Mouse (Mus musculus) monocyte, adult 5-6 weeks (primary cell): ENCODE measurements at regions not wholly inside any gene's neighbourhood (a gene's known extent, or its start where the extent isn't known, plus 50 kb on each side); places are given as distances from the start of the nearest gene placed in this dataset.

Experiments used
- ATAC-seq: fragments of 153-309, 156-312 bp; replicated peaks from 2 replicates; pipeline ENCODE4 v1.8.0; 2017; ENCODE audit warnings: mild to moderate bottlenecking; ENCODE audit not compliant: low TSS enrichment, insufficient number of reproducible peaks, severe bottlenecking, poor library complexity, low FRiP score

DNA sequence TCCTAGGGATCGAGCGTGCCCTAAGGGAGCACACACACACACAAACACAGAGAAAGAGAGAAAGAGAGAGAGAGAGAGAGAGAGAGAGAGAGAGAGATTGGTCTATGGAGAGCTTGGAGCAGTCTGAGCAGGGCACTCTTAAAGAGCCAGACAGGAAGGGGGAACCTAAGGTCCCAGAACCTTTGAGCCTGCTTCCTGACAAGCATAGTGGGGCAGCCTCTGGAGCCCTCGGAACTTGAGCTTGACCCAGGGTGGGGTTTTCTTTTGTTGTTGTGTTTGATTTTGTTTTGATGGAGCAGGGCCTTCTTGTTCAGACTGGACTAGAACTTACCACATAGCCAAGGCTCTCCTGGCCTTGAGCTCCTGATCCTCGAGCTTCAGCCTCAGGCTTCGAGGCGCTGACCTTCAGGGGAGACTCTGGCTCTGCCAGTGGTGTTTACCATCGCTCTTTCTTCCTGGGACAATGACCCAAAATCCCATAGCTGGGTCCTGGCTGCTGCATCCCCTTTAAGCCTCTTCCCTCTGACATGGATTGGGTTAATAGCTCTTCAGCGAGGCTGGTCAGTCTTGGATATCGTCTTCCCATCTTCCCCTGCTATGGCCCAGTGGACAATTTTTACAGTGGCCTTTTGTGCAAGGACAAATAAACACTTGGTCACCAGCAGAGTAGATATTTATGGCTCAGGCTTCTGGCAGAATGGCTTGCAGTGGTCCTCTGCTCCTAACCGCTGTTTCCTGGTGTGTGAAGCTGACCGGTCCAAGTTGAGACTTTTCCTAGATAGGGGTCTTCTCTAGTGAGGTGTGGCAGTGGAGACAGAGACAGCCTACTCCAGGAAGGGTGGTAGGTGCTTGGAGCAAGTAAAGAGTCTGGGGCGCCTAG, 110.1 kb upstream of the Haao start:
- no peak for ATAC-seq

DNA sequence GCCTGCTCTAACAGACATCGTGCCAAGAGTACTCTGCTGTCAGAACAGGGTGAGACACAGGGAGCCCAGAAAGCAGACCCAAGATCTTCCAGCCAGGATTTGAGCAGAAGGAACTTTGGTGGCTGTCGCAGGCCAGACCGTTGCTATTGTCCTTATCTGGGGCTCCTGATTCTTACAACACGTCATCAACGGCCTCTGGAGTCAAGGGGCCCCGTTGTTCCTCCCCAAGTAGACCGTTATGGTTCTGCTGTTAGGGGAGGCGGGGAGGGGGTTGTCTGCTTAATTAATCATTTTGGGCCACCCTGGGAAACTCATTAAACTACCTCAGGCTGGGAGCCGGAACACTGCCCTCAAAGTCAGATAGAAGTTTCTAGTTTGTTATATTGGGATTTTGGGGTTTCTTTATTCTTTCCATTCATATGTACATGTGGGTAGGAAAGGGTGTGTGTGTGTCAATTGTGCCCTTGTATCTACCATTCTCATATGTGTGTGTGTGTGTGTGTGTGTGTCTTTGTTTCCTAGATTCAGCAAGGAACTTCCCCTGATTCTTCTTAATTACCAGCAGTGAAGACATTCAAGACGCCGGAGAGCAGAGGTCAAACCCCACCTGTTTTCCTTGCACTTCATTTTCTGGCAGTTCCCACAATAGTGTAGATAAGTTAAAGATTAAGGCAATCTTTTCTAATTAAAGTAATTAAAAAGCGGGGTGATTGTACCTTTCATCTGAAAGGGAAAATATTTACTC, 109.2 kb upstream of the Haao start:
- no peak for ATAC-seq

DNA sequence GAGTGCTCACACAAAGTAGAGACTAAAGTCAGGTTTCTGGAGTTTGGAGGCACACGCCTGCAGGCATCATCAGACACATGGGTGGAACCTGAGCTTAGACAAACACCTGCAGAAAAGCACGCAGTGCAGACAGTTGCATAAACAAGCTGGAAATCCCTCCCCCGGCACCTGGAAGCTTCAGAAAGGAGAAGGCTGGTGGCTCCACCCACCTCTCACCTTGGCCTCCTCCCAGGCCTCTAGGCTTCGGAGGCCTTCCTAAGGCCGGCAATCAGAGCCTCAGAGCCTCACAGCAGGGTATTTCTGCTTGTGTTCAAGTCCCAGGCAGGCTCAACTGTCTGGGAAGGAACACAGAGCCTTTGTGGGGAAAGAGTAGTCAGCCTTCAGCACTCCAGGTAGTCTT, 108.2 kb upstream of the Haao start:
- no peak for ATAC-seq

DNA sequence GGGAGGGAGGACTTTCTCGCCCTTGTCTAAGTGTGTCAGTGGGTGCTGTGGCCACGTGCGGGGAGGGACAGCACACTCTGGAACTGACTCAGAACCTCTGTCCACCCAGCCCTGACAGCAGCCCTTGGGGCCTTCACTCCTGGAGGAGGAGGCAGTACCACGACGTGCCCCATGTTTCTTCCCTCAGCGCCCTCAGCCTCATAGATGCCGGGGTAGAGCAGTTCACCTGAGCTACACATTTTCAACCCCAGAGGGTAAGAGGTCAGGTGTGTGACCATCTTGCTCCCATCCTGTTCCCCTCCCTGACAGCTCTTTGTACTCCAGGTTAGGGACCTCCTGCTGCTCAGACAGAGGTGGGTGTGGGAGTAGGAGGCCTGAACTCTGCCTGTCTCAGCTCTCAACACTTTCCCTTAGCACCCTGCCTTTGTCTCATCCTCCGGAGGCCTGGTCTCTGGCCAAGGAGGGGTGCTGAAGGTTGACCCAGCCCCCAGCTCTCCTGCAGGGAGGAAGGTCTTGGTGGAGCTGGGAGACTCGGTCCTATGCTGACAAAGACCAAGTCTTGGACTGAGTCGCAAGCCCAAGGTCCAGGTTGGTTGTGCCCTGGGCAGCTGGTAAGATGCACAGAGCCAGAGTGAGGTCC, 107.4 kb upstream of the Haao start:
- ATAC-seq = no peak

DNA sequence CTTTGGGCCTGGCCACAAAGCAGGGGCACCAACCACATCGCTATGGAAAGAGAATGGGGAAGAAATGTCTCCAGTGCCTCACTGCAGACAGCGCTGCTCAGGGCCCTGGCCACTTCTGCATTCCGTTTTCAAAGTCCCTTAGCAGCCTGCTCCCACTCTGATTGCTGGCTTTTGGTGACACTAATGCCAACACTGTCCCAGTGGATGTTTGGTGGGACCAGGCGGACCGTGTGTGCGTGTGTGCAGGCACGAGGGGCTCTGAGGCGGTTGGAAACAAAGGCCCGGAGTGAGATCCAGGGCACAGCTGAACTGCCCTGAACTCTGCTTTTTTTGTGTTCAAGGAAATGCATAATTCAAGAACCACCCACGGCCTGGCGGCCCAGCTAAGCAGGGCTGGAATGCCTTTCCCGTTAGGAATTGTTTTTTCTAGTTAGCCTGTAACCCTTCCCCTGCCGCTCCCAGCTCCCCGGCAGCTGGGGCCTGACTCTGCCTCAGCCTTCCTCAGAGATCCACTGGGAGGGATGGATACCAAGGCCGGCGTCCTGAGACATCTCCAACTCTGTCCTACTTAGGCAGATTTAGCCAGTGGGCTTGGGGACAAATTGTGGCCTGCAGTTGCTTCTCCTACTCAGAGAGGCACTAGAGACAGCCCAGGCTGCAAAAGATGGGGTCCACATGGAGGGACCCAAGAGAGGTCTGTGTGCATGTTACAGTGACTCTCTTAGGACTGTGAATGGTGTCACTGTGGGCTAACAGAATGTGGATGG, 106.7 kb upstream of the Haao start:
- ATAC-seq = 0 out of 2 replicates have a peak, but pooled peaks have one; percentile 14

DNA sequence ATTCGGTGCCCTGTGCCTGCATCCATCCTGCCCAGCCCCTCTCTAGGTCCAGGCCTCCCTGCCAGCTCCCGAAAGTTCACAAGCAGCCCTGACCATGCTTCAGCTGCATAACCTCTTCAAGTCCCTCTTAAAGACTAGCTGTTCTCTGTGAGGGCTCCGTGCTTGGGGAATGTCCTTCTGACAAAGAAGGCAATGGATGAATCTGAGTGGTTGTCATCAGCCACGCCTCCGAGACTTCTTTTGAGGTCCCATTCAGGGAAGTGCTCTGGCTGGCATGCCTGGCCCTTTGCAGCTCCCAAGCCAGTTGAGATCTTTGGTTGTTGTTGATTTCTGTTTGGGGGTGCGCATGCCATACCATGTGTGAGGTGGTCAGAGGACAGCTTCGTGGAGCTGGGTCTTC, 105.9 kb upstream of the Haao start:
- no peak for ATAC-seq

DNA sequence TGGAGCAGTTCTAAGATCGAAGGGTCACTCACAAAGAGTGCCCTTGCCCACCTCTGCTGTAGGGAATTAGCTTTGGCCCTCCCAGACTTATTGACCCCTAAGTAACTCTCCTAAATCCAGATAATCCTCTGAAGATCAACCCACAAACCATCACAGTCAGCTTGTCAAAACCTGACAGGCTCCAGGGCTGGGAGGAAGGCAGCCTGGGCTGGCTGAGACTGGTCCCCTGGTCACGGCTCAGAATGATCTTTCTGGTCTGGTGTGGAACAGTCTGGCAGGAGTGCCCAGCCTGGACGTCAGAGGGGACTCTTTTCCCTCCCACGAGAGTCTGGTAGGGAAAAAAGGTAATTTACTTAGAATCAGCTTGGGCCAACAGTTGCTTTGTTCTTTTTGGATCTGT, 99.0 kb upstream of the Haao start:
- ATAC-seq = no peak

DNA sequence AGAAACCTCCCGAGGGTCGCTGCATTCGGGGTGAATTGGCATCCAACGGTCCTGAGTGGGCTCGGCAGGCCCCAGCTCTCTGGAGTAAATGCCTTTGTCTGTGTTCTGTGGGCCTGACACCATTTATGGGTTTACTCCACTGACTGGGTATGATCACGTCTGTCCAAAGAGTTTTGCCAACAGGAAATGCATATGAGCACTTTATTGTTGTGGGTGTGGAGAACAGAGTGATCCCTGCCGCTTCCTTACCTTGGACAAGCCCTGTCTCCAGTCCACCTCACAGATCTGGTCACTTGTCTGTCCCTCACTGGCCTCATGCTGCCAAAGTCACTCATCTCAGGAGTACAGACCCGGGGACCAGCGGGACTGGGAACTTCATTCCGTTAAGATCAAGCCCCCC, 91.6 kb upstream of the Haao start:
- no peak for ATAC-seq

DNA sequence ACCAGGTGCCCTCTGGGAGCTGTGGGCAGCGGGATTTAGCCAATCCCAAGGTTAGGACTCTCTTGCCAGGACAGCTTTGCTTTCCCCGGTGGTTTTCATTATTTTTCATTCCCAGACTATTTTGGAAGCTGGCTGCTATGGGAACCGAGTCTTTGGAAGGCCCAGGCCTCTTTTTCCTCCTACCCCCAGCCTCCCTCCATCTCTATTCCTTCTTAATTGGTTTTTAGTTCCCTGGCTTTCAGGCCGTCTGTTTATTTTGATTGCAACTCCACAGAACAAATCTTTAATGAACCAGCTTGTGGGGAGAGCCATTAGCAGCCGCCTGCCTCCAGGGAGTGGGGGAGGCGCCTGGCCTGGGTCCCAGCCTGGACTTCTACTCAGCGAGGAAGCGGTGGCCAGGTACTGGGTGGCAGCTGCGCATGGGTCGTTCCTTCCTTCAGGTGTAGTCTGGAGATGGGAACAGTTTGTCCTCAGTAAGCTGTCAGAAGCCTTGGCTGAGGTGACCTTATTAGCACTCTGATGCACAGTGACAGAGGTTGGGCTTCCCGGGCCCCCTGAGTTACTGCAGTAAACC, 91.0 kb upstream of the Haao start:
- ATAC-seq = no peak

DNA sequence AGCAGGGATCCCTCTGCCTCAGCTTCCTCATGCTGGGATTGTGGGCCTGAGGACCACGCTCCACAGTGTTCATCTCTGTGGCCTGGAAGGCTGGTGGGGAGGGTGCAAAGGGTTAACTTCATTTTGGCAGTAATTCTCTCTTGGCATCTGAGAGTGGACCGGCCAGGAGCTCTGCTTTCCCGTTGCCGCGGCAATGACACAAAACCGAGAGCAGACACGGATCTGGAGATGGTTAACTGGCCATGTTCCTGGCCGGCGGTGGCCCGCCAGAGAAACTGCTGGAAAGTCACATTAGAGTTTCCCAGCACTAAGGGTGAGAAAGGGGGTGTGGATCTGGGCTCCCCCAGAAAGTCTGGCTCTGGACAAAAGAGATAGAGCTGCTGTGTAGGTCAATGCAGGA, 89.8 kb upstream of the Haao start:
- no peak for ATAC-seq

DNA sequence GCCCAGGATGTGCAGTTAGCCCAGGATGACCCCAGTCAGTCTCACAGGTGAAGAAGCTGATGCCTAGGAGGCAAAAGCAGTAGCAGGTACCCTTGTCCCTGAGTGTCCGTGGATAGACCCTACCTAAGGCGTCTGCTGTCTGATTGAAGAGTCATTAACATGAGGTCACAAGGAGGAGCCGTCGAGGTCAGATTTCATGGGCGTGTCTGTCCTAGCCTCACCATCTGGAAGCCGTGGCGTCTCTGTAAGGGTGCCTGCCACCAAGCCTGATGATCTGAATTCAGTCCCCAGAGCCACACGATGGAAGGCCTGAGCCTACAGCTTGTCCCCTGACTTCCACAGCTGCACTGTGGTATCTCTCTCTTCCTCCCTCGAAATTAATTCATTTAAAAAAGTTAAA, 88.9 kb upstream of the Haao start:
- no peak for ATAC-seq

DNA sequence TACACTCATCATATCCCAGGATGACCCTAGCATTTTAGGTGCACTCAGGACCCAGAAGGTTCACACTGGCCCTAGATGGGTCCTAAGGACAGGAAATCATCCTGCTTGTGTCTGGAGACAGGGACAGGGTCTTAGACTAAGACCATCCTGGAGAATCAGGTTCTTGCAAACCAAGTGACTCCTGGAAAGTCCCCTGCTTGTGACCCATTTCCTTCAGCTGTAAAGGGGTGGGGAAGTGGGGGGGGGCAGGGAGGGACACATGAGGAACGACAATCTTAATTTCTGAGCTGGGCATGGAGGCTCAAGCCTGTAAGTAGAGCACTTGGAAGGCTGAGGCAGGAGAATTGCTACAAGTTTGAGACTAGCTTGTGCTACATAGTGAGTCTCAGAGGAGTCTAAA, 88.2 kb upstream of the Haao start:
- ATAC-seq = no peak

DNA sequence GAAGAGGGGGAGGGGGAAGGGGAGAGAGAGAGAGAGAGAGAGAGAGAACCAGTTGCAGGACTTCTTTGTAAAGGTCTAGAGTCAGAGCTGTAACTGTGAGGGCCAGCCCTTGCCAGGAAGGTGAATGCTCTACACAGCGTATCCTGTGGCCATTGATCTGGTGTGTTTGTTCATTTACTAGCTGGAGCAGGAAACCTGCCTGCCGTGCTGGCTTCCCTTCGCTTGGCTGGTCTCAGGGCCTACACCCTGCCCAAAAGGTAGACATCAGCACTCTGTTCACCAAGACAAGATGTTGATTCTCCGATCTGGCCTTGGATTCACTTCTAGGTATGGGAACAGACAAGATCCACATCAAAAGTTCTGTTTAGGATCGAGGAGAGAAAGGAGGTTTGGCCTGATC, 87.5 kb upstream of the Haao start:
- no peak for ATAC-seq

DNA sequence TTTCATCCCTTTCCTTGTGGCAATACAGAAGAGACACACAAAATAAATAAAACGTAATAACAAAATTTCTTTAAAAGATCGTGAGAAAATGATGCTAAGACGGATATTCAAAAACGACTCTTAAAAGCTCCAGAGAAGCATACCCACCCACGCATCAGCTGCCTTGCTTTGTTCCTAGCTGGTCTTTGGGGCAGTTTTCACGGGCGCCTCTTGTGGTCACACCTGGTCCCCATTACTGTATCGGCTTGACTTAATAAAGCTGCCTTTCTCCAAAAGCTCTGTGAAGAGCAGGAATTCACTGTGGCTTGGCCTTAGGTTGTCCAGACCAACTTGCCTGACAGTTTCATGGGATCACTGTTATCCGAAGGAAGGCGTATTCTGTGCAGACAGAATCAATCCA, 86.0 kb upstream of the Haao start:
- no peak for ATAC-seq

DNA sequence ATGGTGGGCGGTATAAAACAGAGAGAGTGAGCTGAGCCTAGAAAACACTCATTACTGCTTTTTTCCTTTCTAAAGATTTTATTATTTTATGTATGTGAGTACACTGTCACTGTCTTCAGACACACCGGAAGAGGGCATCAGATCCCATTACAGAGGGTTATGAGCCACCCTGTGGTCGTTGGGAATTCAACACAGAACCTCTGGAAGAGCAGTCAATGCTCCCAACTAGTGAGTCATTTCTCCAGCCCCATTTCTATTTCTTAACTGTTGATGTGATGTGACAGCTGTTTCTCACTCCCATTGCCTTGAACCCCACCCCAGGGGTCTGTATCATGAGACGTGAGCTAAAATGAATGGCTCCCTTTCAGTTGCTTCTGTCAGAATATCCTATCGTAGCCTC, 82.6 kb upstream of the Haao start:
- no peak for ATAC-seq

DNA sequence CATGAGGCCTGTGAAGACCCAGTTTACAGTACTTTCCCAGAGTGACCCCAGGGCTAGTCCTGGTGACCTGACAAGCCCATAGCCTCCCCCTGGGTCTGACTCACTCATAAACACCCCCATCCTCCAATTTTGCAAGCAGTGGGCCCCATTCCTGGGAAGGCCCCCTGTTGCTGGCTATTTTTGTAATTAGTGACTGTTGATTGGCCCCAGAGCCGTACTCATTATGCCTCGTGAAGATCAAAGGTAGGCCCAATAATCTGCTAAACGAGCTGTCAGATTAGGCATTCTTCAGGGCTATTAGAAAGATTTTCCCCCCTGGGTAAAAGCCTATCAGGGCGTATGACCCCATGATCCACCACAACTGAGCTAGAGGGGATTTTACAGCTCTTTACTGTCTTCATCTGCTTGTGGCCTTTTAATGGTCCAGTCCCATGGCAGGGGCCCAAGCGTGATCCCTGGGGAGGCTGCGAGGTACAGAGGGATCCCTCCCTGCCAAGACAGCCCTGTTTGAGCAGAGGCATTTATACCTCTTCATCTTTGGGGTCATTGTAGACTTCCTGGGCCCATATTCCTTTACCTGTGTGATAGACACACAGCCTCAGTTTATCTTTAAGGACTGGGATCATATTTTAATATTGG, 80.1 kb upstream of the Haao start:
- ATAC-seq = no peak

DNA sequence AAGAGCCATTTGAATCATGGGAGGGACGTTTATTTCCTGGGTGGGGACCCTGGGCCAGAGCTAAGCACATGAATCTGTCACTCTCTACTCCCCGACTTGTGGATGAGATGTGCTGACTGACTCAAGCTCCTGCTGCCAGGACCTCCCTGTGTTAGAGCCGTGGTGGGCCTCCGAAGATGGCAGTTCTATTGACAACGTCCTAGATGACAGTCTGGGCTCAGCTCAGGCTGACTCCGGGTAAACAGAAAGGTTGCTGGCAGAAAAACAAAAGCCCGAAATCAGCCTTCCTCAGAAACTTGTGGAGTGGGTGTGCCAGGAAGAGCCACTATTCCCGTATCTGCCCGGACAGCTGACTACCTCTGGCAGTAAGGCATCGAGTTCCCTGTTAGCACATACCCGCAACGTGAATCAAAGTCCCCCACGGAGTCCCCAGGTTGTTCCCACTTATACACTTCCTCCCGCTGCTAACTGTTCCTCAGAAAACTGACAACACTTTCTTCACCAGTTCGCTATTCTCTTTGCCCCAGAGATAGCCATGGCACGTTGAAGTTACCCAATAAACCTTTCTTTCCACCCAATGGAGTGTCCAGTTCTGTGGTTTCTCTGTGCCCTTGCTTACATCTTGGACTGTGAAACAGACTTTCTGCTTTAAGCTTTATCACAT, 76.6 kb upstream of the Haao start:
- no peak for ATAC-seq

DNA sequence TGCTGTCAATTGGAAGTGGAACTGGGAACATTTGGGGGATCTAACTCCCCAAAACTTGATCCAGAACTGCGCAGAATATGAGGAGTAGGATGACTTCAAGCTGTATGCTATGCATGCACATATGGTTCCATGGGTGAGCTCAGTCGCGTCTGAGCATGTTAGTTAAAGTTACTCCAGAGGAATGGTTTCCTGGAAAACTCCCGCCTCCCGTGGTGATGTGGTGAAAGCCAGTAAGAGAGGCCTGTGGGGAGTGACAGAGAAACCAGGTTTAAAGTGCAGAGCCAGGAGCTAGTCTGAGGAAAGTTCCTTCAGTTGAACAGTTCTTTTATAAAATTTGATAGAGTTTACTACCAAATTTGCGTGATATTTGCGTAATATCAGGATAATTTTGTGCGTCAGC, 73.1 kb upstream of the Haao start:
- ATAC-seq = no peak
